Mouse (Mus musculus) small intestine, adult 2 months (tissue): ENCODE data around the gene Acot7.

ENCODE experiments used
- CTCF ChIP-seq: fragments of 200-500 bp; IDR thresholded peaks from 2 replicates; pipeline ENCODE4 v1.5.1; 2012; ENCODE audit warnings: low read depth, mild to moderate bottlenecking, control low read depth, inconsistent platforms, low read length, moderate library complexity, mixed read lengths; ENCODE audit not compliant: insufficient replicate concordance, insufficient read length; ENCODE audit errors: extremely low read depth
- POLR2A ChIP-seq: fragments of 200-500 bp; IDR thresholded peaks from 2 replicates; pipeline ENCODE4 v1.6.1; 2012; ENCODE audit warnings: low read depth, mild to moderate bottlenecking, control low read depth, inconsistent platforms, low read length, moderate library complexity

DNA sequence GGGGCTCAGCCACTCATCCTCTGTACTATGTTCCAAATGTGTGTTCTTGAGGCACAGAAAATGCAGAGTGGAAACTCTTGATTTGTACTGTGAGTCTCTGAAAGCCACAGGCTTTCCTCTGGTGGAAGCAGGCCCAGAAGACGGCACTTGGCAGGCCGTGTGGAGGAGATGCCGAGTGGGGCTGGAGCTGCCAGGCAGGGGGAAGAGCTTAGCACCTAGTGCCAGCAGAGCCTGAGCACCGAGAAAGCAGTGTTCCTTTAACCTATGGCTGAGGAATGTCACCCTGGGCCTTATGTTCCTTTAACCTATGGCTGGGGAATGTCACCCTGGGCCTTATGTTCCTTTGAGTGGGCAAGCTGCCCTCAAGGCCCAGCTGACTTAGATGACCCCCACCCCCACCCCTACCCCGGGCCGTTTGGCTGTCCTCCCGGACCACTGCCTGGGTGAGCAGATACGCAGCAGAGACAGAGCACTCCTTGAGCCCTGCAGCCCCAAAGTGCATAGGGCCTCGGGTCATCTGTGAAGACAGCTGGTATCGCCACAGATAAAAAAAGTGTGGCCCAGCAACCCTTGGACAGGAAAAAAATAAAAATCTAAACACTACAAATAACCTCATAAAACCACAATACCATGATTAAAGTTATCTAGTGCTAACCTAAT is 88.4 kb downstream of the Acot7 start:
- no peak for TF ChIP-seq CTCF
- TF ChIP-seq POLR2A: no peak
